Mouse (Mus musculus) frontal cortex, adult 2 months (tissue): Measurements from ENCODE around the gene Map1b. TPM values are rescaled to one million over a fixed set of nuclear protein-coding genes. Genes with fewer than 3 reads are reported as not detected.

Source experiments
- DNase-seq, 2 experiments: peaks; one replicate each; pipeline ENCODE4 v3.0.0; 2022; ENCODE audit warnings: low spot score in 1 of 2; ENCODE audit errors: extremely low spot score in 1 of 2
- polyA plus RNA-seq: library from polyadenylated mRNA; depleted of rRNA; stranded (reverse); fragments of >200 nt; gene quantifications from 2 replicates; pipeline ENCODE4 v1.2.3, GENCODE M21; 2012

Gene Map1b
- polyA plus RNA-seq, 1 experiment, result 146 TPM

DNA sequence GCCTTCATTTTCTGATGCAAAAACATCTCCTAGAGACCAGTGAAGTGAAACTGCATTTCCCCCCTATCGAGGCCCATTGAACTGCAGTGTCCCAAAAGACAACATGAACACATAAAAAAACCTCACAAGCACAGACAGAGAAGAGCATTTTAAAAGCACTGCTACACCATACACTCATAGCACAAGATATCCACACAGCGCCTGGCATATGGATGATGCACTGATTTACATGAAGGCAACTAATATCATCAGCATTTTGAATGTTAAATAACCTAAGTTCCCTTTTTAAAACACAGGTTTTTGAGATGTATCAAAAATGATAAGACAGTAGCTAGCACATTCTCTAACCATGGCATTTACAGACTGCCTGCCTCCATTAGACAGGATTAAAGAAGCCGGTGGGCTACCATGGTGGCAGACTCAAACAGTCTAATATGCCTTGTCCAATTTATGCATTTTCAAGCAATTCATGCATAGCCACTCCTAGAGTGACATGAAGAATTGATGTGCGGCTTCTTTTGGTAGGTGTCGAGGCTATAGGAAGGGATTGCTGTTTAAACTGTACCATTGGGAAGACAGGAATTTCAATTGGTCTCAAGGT is 22.9 kb downstream of the Map1b start:
- no peak for DNase-seq

DNA sequence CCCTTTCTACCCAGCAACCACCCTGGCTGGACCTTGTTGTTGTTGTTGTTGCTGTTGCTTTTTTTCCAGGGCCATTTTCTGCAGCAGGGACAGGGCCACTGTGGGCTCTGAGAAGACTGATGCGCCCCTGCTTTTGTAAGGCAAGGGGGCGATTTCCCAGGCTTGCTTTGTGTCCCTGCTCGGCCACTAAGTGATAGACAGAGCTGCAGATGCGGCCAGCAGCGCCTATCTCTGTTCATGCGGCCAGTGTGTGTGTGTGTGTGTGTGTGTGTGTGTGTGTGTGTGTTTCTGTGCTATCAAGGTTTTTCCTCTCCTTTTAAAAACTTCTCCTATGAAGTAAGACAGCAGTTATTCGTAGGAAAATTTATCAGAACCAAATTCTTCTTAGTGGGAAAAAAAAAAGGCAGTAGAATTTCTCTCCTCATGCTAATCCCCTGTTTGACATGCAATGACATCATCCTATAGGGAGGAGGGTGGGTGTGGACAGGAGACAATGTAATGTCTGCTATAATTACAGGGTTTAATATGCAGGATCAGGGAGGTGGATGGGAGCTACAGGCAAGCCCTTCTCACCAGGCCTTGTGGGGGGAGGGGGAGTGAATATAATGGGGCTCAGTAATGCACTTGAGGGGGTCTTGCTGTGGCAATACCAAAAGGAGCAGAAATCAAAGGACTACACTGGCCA is 23.6 kb downstream of the Map1b start:
- no peak for DNase-seq

GRCm38 (mm10) chr13:99489998-99490397 is 26.3 kb downstream of the Map1b start:
- DNase-seq, result no peak

GRCm38 (mm10) chr13:99489175-99489574 is 27.2 kb downstream of the Map1b start:
- DNase-seq, result no peak

GRCm38 (mm10) chr13:99485861-99486260 is 30.5 kb downstream of the Map1b start:
- no peak for DNase-seq

DNA sequence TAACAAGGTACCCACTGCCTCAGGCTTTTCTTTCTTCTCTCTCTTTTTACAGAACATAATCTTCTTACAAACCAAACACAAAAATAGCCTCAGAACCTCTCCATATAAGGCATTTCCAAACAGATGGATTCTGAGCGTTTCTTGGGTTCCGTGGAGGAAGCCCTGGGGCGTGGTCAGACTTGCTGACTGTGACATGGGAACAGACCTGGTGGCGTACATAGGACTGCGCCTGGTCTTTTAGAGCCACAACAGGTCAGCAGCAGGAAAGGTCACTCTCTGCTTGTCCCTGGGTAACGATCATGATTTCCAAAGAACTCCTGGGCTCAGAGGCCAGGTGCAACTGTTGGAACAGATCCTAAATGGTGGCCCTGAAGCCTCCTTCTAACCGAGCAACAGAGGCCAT is 31.0 kb downstream of the Map1b start:
- DNase-seq, result peak in 1 of 2 experiments; percentile 66

- DNase-seq, result no peak
These were observed 31.4 kb downstream of the Map1b start for GRCm38 (mm10) chr13:99484905-99485304.

DNA sequence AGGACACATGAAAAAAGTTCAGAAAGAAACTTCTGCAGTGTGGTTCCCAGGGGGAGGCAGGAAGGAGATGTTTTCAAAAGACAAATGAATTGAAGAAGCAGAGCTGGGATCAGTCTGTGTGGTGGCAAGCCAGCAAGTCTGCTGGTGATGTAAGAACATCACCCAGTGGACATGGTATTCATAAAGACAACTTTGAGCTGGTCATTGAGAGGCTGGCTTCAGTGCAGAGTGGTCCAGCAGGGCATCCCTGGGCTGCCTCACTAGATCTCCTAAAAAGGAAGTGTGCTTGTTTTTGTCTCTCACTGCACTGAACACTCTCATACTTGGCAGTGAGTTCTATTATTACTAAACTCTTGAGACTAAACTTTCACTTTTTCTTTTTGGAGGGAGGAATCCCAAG is 32.9 kb downstream of the Map1b start:
- no peak for DNase-seq

DNA sequence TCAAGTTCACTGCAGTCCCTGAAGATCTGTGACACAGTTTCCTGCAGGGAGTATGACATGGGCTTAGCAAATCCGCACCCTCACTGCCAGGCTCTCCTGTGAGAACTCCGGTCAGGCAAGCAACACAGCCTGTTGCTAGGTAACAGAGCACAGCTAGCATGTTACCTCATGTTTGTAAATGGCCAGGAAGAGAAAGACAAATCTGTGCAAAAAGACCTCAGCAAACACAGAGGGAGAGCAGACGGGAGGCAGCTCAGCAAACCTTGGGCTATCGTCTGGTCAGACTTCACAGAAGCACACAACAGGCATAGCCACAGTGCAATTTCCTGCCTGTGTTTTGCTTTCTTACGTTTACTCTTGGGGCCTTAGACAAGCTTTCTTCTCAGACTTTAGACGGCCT is 40.9 kb downstream of the Map1b start:
- DNase-seq, result no peak

- DNase-seq, result no peak
These were observed 41.3 kb downstream of the Map1b start for GRCm38 (mm10) chr13:99475033-99475432.

DNA sequence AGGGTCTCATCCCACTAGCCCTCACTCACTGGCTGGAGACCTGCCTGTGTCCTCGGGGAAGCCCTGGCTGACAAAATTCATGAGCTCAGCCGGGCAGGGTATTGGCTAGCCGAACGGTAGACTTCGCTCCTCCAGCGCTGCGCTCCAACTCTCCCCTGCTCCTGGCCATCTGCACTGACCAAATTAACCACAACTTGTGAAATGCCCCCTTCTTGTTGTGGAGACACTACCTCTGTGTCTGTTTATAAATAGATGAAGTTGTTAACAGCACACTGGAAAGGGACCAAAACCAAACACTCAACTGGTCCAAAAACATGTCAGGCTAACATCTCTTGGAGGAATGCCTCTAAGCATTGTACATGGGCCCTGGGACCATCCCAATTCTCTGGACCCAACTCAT is 42.2 kb downstream of the Map1b start:
- DNase-seq, result no peak

GRCm38 (mm10) chr13:99472028-99472427 is 44.3 kb downstream of the Map1b start:
- DNase-seq, result no peak

- no peak for DNase-seq
These were observed 46.3 kb downstream of the Map1b start for GRCm38 (mm10) chr13:99470084-99470483.

DNA sequence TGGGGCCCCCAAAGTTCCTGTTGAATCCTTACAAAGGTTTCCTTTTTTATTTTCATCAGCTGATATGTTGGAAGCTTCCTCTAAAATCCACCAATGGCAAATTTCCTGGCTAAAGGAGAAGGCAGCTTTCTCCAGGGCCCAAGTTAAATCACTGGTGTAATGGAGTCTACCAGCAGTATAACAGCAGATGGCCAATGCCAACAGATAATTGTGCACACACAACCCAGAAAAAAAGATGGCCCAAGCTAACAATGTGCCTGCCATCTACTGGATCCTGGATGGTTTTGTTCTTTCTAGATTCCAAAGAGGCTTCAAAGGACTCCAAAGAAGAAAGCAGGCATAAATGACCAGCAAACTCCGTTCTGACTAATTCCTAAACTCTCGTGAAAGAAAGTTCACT is 48.1 kb downstream of the Map1b start:
- DNase-seq, result no peak

GRCm38 (mm10) chr13:99466811-99467315 is 49.5 kb downstream of the Map1b start:
- no peak for DNase-seq

DNA sequence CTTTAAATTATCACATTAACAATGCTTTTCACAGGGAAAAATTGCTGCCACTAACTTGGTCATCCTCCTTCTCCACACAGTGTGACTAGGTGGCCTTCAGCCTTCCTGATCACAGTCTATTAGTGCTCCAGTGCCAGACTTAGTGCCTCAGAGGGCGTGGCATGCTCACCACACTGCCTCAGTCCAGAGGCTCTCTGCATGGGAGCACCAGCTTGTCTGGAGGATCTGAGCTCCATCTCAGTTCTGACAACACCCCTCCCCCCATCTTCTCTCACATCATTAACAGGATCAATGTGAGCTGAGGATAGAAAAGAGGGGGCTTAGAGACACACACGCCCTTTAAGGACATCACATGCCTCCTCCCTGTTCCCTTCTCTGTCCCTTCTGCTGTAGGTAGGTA is 50.3 kb downstream of the Map1b start:
- DNase-seq, result no peak

- DNase-seq, result no peak
These were observed 51.8 kb downstream of the Map1b start for GRCm38 (mm10) chr13:99464551-99464950.

- DNase-seq, result peak; percentile 37 to 53
These were observed 54.5 kb downstream of the Map1b start for GRCm38 (mm10) chr13:99461886-99462285.

DNA sequence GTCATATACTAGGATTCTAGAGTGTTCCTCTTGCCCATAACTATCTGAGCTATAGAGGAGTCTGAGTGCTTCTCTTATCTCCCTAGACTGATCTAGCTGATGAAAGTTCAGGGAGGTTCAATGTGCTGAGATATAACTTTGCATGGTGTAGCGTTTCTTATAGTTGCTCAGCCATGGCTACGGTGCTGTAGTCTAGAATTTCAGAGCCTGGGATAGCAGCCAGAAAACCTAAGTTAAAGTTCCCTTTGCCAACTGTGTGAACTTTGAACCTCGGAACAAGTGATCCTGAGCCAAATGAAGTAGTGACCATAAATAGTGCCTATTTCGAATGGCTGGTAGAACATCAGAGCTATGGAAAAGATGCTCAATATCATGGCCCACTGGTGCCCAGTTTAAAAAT is 56.7 kb downstream of the Map1b start:
- DNase-seq, result no peak

GRCm38 (mm10) chr13:99458658-99459386 is 57.5 kb downstream of the Map1b start:
- DNase-seq, result peak in 1 of 2 experiments; percentile 59

DNA sequence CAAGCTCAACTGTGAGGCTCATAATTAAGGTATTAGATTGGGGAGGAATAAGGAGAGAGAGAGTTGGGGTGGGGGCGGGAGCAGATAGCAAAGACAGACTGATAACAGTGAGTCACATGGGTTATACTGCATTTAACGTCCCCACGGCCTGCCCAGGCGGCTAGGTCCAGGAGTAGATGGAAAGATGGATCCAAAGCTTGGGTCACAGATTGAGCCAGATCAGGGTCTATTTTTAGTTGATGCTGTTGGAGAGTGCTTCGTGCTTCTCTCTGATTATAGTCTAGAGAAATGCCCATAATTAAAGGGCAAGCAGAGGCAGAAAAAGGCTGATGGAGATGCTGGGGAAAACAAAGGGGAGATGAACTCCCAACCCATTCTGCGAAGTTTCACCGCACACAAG is 61.4 kb downstream of the Map1b start:
- DNase-seq, result no peak

DNA sequence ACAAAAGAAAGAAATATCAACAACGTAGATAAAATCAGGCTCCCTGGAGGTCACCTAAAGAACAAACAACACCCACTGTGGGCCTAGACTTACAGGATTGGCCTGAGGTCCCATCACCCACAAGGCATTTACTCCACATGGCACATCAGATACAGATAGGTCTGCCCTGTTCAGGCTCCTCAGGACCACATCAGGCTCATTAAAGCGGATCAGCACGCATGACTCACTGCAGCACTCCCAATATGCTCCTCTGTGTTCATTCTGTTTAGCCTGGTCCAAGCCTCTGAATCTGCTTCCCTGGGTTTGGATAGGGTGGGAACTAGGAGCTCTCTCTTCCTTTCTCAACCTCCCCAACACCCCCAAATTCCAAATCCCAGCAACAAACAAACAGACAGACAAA is 63.9 kb downstream of the Map1b start:
- no peak for DNase-seq
